Mouse (Mus musculus) subcutaneous adipose tissue, adult 2 months (tissue): ENCODE data around the gene Ampd1. TPM values are rescaled to one million over a fixed set of nuclear protein-coding genes. Genes with fewer than 3 reads are reported as not detected.

Source experiments
- polyA plus RNA-seq: library from polyadenylated mRNA; depleted of rRNA; stranded (reverse); fragments of >200 nt; gene quantifications from 2 replicates; pipeline ENCODE4 v1.2.3, GENCODE M21; 2012; ENCODE audit warnings: low replicate concordance; rRNA removed

The Ampd1 gene
- 0.06 TPM in 1 of 2 replicates, not detected in the other for polyA plus RNA-seq

GRCm38 (mm10) chr3:103073771-103074170, at the start of gene Ampd1:
Ampd1 (plus strand) TSS chr3:103074014.

GRCm38 (mm10) chr3:103058207-103059157, 15.3 kb upstream of the Ampd1 start, which contains the start of gene Nras:
Nras (plus strand) TSS chr3:103058285.

GRCm38 (mm10) chr3:103102454-103103390, 28.9 kb downstream of the Ampd1 start, which contains the start of gene Dennd2c:
Dennd2c (plus strand) TSS chr3:103102604.

Other genes starting within 250 kb of the Ampd1 start
- gene Sycp1, start 137.9 kb upstream of the Ampd1 start, polyA plus RNA-seq: not detected in 2 replicates
- not detected in 2 replicates for gene Nr1h5, start 109.9 kb upstream of the Ampd1 start, polyA plus RNA-seq
- 29.1 and 42.4 TPM in 2 replicates for gene Sike1, start 78.3 kb upstream of the Ampd1 start, polyA plus RNA-seq
- gene Csde1, start 53.6 kb upstream of the Ampd1 start, polyA plus RNA-seq: 54.2 and 71.3 TPM in 2 replicates
- gene Nras, start 15.7 kb upstream of the Ampd1 start, polyA plus RNA-seq: 27.8 and 36.2 TPM in 2 replicates
- 0.97 and 1.3 TPM in 2 replicates for gene Dennd2c, start 28.6 kb downstream of the Ampd1 start, polyA plus RNA-seq
- 17.1 and 29.1 TPM in 2 replicates for gene Bcas2, start 97.6 kb downstream of the Ampd1 start, polyA plus RNA-seq
- 10.1 and 18.5 TPM in 2 replicates for gene Trim33, start 205.3 kb downstream of the Ampd1 start, polyA plus RNA-seq